Mouse (Mus musculus) hindbrain, embryonic 16.5 days (tissue): ENCODE measurements at regions not wholly inside any gene's neighbourhood (a gene's known extent, or its start where the extent isn't known, plus 50 kb on each side); places are given as distances from the start of the nearest gene placed in this dataset.

Experiments used
- ATAC-seq: fragments of 200-750 bp; cut with Nextera tagmentation; 2 replicates; pipeline ENCODE4 v1.8.0; 2017; ENCODE audit warnings: moderate TSS enrichment, moderate library complexity
- H3K27ac ChIP-seq: fragments of 300-500 bp; sonication (generic); 2 replicates; pipeline ENCODE4 v1.5.1; 2014; ENCODE audit warnings: low read depth, mild to moderate bottlenecking, control low read depth, low read length, moderate library complexity
- H3K27me3 ChIP-seq: fragments of 300-500 bp; sonication (generic); replicated peaks from 2 replicates; pipeline ENCODE4 v1.6.1; 2014; ENCODE audit warnings: low read length; ENCODE audit not compliant: control insufficient read depth, insufficient read depth
- H3K36me3 ChIP-seq: fragments of 300-500 bp; sonication (generic); 2 replicates; pipeline ENCODE4 v1.6.1; 2014; ENCODE audit warnings: mild to moderate bottlenecking, low read length, moderate library complexity, mixed read lengths; ENCODE audit not compliant: control insufficient read depth, insufficient read depth
- H3K4me1 ChIP-seq: fragments of 300-500 bp; sonication (generic); 2 replicates; pipeline ENCODE4 v1.6.1; 2014; ENCODE audit warnings: low read depth, low read length; ENCODE audit not compliant: control insufficient read depth, insufficient read depth
- H3K4me2 ChIP-seq: fragments of 300-500 bp; sonication (generic); 2 replicates; pipeline ENCODE4 v1.6.1; 2014; ENCODE audit warnings: mild to moderate bottlenecking, low read length, control low read depth, moderate library complexity
- H3K4me3 ChIP-seq: fragments of 300-500 bp; sonication (generic); 2 replicates; pipeline ENCODE4 v1.5.1; 2014; ENCODE audit warnings: mild to moderate bottlenecking, low read length, control low read depth, moderate library complexity
- H3K9ac ChIP-seq: fragments of 300-500 bp; sonication (generic); 2 replicates; pipeline ENCODE4 v1.6.1; 2014; ENCODE audit warnings: low read depth, mild to moderate bottlenecking, control low read depth, low read length, moderate library complexity
- H3K9me3 ChIP-seq: fragments of 300-500 bp; sonication (generic); 2 replicates; pipeline ENCODE4 v1.6.1; 2014; ENCODE audit warnings: mild to moderate bottlenecking, low read length, moderate library complexity; ENCODE audit not compliant: control insufficient read depth
- WGBS: fragments of 180-500 bp; shearing (Covaris S2); extraction: QIAGEN DNeasy Blood & Tissue Kit; methylation state at CpG from one replicate; pipeline ENCODE4 v1.1.7; 2014; 5-methylcytosine and 5-hydroxymethylcytosine counted together

DNA sequence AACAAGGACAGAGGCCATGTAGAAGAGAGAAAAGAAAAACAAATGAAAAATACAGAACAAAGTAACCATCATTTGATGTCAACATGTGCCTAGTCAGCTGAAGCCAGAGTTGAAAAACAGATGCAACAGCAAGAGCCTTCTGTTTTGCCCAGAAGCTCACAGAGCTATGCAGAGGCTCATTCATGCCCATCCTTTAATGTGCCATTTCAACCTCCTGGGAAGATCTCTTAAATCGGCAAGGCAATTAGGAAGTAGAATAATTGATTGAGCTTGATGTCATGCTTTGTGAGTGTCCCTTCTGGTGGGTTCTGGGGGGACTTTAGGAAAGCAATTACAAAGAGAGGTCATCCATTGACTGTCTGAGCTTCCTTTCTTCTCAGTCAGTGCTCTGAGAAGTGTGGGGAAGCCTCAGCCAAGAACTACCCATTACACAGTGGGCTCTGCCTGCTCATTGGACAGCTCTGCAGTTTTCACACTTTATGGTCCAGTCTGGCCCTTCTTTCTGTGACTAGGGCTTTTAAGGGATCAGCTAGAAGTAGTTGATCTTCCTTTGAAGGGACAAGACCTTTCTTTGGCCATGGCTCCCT, 240.2 kb downstream of the Kcne4 start:
- Histone ChIP-seq H3K9me3 (no peaks in the 10 kb centered on the region), H3K27ac (no peak overlapping the region), H3K36me3 (no peaks in the 10 kb centered on the region), H3K4me3 (no peak overlapping the region), H3K9ac (no peak overlapping the region), H3K4me1 (no peaks in the 10 kb centered on the region), H3K27me3 (no peaks in the 10 kb centered on the region), H3K4me2 (no peak overlapping the region)
- peak; percentile 90 for ATAC-seq
- 17% methylated on average over 1 of the region's 1 CpGs for WGBS

DNA sequence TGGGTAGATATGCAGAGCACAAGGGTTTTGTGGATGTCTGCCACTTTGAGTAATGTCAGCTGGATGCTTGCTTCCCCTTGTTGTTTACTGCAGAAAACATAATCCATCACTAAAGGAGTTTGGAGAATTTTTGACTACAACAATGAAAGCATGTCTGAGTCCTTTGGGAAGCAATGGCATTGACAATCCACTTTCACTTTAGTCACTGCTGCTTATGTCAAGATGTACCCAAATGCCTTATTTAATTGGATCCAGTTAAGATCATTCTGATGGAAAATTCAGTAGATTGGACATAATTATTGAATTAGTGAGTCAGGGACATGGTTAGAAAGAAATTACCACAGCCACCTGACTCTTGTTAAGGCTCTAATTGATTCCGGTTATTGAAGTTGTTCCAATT, 263.7 kb downstream of the Kcne4 start:
- no peaks in the 10 kb centered on the region for H3K9me3 ChIP-seq
- WGBS, result 89% methylated on average over 1 of the region's 1 CpGs
- no peaks in the 10 kb centered on the region for H3K36me3 ChIP-seq
- H3K27me3 ChIP-seq, result no peaks in the 10 kb centered on the region
- no peaks in the 10 kb centered on the region for H3K4me1 ChIP-seq
- no peak overlapping the region for H3K9ac ChIP-seq
- ATAC-seq, result no peak
- H3K27ac ChIP-seq, result no peak overlapping the region
- no peak overlapping the region for H3K4me3 ChIP-seq
- no peak overlapping the region for H3K4me2 ChIP-seq
